Comparison of ENCODE assay signal across 29 mouse cellular contexts in the genomic region with DNA sequence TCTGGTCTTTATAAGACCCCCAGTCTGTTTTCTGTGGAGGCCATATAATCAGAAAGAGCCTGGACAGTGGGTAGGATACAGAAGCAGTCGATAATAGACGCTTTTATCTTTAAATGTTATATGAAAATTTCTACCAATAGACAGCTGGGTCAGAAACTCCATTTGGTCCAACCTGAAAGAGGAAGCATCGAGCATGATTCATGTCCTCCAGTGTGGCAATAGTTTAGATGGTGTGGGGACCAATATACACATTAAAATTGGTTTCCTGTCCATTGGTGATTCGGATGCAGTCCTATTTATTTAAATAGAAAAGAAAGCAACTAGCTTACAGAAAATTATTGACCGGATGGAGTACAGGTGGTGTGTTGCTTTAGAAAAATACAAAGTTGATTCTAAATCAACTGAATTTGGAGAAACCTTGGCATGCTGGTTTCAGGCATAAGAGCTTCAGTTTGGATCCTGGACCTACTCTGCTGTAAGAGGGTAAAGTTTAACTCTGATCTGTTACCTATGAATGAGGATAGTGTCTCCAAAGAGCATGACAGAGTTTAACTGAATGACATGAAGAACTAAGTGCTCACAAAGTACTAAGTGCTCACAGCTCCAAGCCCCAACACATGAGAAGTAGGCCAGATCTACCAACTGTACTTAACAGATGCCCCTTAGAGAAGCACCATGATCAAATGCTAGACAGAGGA.
DNase-seq lines count a peak whose midpoint lies in the region; TF ChIP-seq lines count a peak whose summit lies in the region.
"Had no signal": no experiment of that assay in that cellular context is flagged by ENCODE, and none has a peak within 500 bp of the region (broad histone marks: within the 10 kb centered on the region; RNA-seq: fewer than 3 reads in every experiment).

No protein-coding gene starts in this region.

- no peak overlapping the region for H3K4me3 ChIP-seq in bone marrow macrophage, adult 2 months (ENCODE audit: insufficient read depth, low read length)
- no peak overlapping the region for H3K4me3 ChIP-seq in macrophage (ENCODE audit: inconsistent target)
- H3K4me3 ChIP-seq: embryonic facial prominence, embryonic 13.5 days; forebrain, embryonic 10.5 days; forebrain, embryonic 15.5 days; intestine, embryonic 15.5 days; limb, embryonic 12.5 days; midbrain, embryonic 10.5 days; midbrain, embryonic 15.5 days; myocyte; neural tube, embryonic 12.5 days had no signal

- no peaks in the 10 kb centered on the region for H3K79me2 ChIP-seq in macrophage (ENCODE audit: inconsistent target)

- peak overlapping the region; percentile 66 for H3K27ac ChIP-seq in bone marrow macrophage, adult 2 months (ENCODE audit: insufficient read depth, low read depth, low read length)
- H3K27ac ChIP-seq in macrophage, result peak overlapping the region; percentile 73
- H3K27ac ChIP-seq: embryonic facial prominence, embryonic 13.5 days; forebrain, embryonic 10.5 days; forebrain, embryonic 15.5 days; intestine, embryonic 15.5 days; limb, embryonic 12.5 days; midbrain, embryonic 15.5 days; neural tube, embryonic 12.5 days; stomach, postnatal 0 days had no signal

- DNase-seq in kidney, adult 11 months, result peak; percentile 12
- no peak for DNase-seq in kidney, adult 18-20 months
- peak; percentile 89 for DNase-seq in 416B (ENCODE audit: low read depth)
- no peak for DNase-seq in adrenal gland, adult (ENCODE audit: inconsistent age in 2 of 2, low spot score in 1 of 2)
- DNase-seq in urinary bladder, adult 18-20 months (ENCODE audit: low spot score in 2 of 2), result no peak
- no peak for DNase-seq in gastrocnemius, adult 18-20 months (ENCODE audit: low spot score)
- DNase-seq: adrenal gland, postnatal 10 days; B cell, adult 2 months; cerebellum, adult 11 months; cerebellum, adult 9-10 months; gastrocnemius, postnatal 14 days; heart, adult 18-20 months; heart, postnatal 36 days; lung, postnatal 4 days; right cerebral cortex, postnatal 4 days; thymus, adult 18-20 months; thymus, postnatal 25 days had no signal

- TF ChIP-seq CTCF in bone marrow macrophage, adult 2 months (IDR thresholded peaks at IDR 0.05; ENCODE audit: low read depth, low read length), result no peak

- WGBS in macrophage (ENCODE audit: missing documents), result 15% methylated on average over 5 of the region's 5 CpGs

- H3K4me1 ChIP-seq in bone marrow macrophage, adult 2 months (ENCODE audit: control insufficient read depth, insufficient read depth, low read length), result peaks cover 32% of the 10 kb centered on the region
- H3K4me1 ChIP-seq: intestine, embryonic 15.5 days; limb, embryonic 12.5 days had no signal

- no peaks in the 10 kb centered on the region for H3K36me3 ChIP-seq in macrophage (ENCODE audit: inconsistent target)
- H3K36me3 ChIP-seq: embryonic facial prominence, embryonic 13.5 days; forebrain, embryonic 10.5 days; forebrain, embryonic 15.5 days; intestine, embryonic 15.5 days; limb, embryonic 12.5 days; midbrain, embryonic 10.5 days; midbrain, embryonic 15.5 days; neural tube, embryonic 12.5 days had no signal

- TF ChIP-seq POLR2A in bone marrow macrophage, adult 2 months (IDR thresholded peaks at IDR 0.05; ENCODE audit: borderline replicate concordance, low read depth, low read length), result no peak

Comparison
In these comparisons a context has a peak if more than half of its experiments do, and no peak if none do; other contexts are left out.
1. DNase-seq: peak in kidney, adult 11 months (single experiment) and 416B (single experiment); none in kidney, adult 18-20 months (single experiment), adrenal gland, adult (0 of 2), urinary bladder, adult 18-20 months (0 of 2) and gastrocnemius, adult 18-20 months (single experiment).